Mouse (Mus musculus) C2C12 (cell line): Measurements from ENCODE around the gene Abr. TPM values are rescaled to one million over a fixed set of nuclear protein-coding genes. Genes with fewer than 3 reads are reported as not detected.

Experiments used
- H3K27me3 ChIP-seq: one replicate; pipeline ENCODE4 v1.6.1; 2011; ENCODE audit not compliant: control insufficient read depth, insufficient read depth, insufficient read length
- H3K36me3 ChIP-seq: one replicate; pipeline ENCODE4 v1.6.1; 2011; ENCODE audit not compliant: control insufficient read depth, insufficient read depth
- H3K4me3 ChIP-seq: one replicate; pipeline ENCODE4 v1.5.1; 2011; ENCODE audit warnings: mild to moderate bottlenecking, control low read depth; ENCODE audit not compliant: poor library complexity, insufficient read depth, severe bottlenecking
- H3K79me2 ChIP-seq: one replicate; pipeline ENCODE4 v1.6.1; 2011; ENCODE audit not compliant: control insufficient read depth, insufficient read depth
- H3K79me3 ChIP-seq: one replicate; pipeline ENCODE4 v1.6.1; 2011; ENCODE audit warnings: low read depth, control low read depth
- H3ac ChIP-seq: one replicate; pipeline ENCODE3; 2011; ENCODE audit warnings: low read depth; ENCODE audit not compliant: control insufficient read depth, insufficient read length
- CEBPB ChIP-seq: IDR thresholded peaks from one replicate; pipeline ENCODE4 v1.6.1; 2011; ENCODE audit warnings: low read depth, mild to moderate bottlenecking, control low read depth, moderate library complexity
- CTCF ChIP-seq: IDR thresholded peaks from one replicate; pipeline ENCODE4 v1.5.1; 2011; ENCODE audit not compliant: control insufficient read depth, insufficient read depth, insufficient read length
- FOSL1 ChIP-seq: IDR thresholded peaks from one replicate; pipeline ENCODE4 v1.8.0; 2011; ENCODE audit warnings: mild to moderate bottlenecking, low read length; ENCODE audit not compliant: poor library complexity, insufficient read depth, severe bottlenecking
- MAX ChIP-seq: IDR thresholded peaks from one replicate; pipeline ENCODE4 v1.6.1; 2011; ENCODE audit warnings: mild to moderate bottlenecking, control low read depth
- MYOD1 ChIP-seq: IDR thresholded peaks from one replicate; pipeline ENCODE4 v1.6.1; 2011; ENCODE audit warnings: low read depth; ENCODE audit not compliant: control insufficient read depth, insufficient read length
- MYOG ChIP-seq: IDR thresholded peaks from one replicate; pipeline ENCODE4 v1.6.1; 2011; ENCODE audit not compliant: control insufficient read depth, insufficient read length; ENCODE audit errors: extremely low read depth
- USF1 ChIP-seq: IDR thresholded peaks from one replicate; pipeline ENCODE4 v1.6.1; 2011; ENCODE audit warnings: low read depth, mild to moderate bottlenecking, control low read depth, moderate library complexity
- polyA plus RNA-seq: library from polyadenylated mRNA; unstranded; fragments of >200 nt; fragmentation: generic; extraction: Trizol; gene quantifications from one replicate; pipeline ENCODE4 v1.2.1, GENCODE M21; 2012; ENCODE audit warnings: missing spikeins

Gene Abr
- polyA plus RNA-seq, 1 experiment = 72.8 TPM

GRCm38 (mm10) chr11:76518125-76518524, 104.0 kb downstream of the Abr start:
- TF ChIP-seq USF1 = no peak
- no peak for TF ChIP-seq MAX
- TF ChIP-seq CEBPB = no peak
- no peak for TF ChIP-seq CTCF
- no peak overlapping the region for H3K4me3 ChIP-seq
- no peak overlapping the region for H3ac ChIP-seq
- no peaks in the 10 kb centered on the region for H3K36me3 ChIP-seq
- H3K79me2 ChIP-seq = peaks cover 55% of the 10 kb centered on the region
- H3K79me3 ChIP-seq = peaks cover 7% of the 10 kb centered on the region
- no peaks in the 10 kb centered on the region for H3K27me3 ChIP-seq

- Histone ChIP-seq H3ac (no peak overlapping the region), H3K79me3 (peaks cover 7% of the 10 kb centered on the region), H3K79me2 (peaks cover 55% of the 10 kb centered on the region), H3K27me3 (no peaks in the 10 kb centered on the region), H3K36me3 (no peaks in the 10 kb centered on the region), H3K4me3 (no peak overlapping the region)
- TF ChIP-seq USF1 = no peak
- TF ChIP-seq FOSL1 = no peak
- no peak for TF ChIP-seq MYOG
- no peak for TF ChIP-seq MAX
- TF ChIP-seq CEBPB = no peak
- no peak for TF ChIP-seq CTCF
- no peak for TF ChIP-seq MYOD1
These were observed 105.2 kb downstream of the Abr start for GRCm38 (mm10) chr11:76516951-76517350.

- Histone ChIP-seq H3K36me3 (no peaks in the 10 kb centered on the region), H3K79me3 (peaks cover 10% of the 10 kb centered on the region), H3K4me3 (no peak overlapping the region), H3K27me3 (no peaks in the 10 kb centered on the region), H3ac (no peak overlapping the region), H3K79me2 (peaks cover 61% of the 10 kb centered on the region)
- TF ChIP-seq MYOD1 = no peak
- no peak for TF ChIP-seq CEBPB
- TF ChIP-seq MYOG = no peak
- TF ChIP-seq MAX = no peak
- no peak for TF ChIP-seq CTCF
- no peak for TF ChIP-seq USF1
- TF ChIP-seq FOSL1 = no peak
These were observed 107.0 kb downstream of the Abr start for GRCm38 (mm10) chr11:76515123-76515522.

GRCm38 (mm10) chr11:76510977-76511376, 111.1 kb downstream of the Abr start:
- H3K79me2 ChIP-seq = peaks cover 44% of the 10 kb centered on the region
- no peaks in the 10 kb centered on the region for H3K27me3 ChIP-seq
- TF ChIP-seq MYOG (no peak), FOSL1 (no peak), USF1 (no peak), CTCF (no peak), MYOD1 (no peak), CEBPB (no peak), MAX (no peak)
- peaks cover 8% of the 10 kb centered on the region for H3K79me3 ChIP-seq
- H3ac ChIP-seq = no peak overlapping the region
- no peaks in the 10 kb centered on the region for H3K36me3 ChIP-seq
- no peak overlapping the region for H3K4me3 ChIP-seq

GRCm38 (mm10) chr11:76509751-76510723, 112.1 kb downstream of the Abr start:
- H3K79me2 ChIP-seq = peaks cover 37% of the 10 kb centered on the region
- no peaks in the 10 kb centered on the region for H3K36me3 ChIP-seq
- H3K27me3 ChIP-seq = no peaks in the 10 kb centered on the region
- H3K4me3 ChIP-seq = no peak overlapping the region
- H3ac ChIP-seq = no peak overlapping the region
- no peak for TF ChIP-seq CEBPB
- TF ChIP-seq MAX = no peak
- TF ChIP-seq MYOD1 = no peak
- TF ChIP-seq MYOG = no peak
- no peak for TF ChIP-seq USF1
- no peak for TF ChIP-seq FOSL1
- TF ChIP-seq CTCF = no peak
- peaks cover 8% of the 10 kb centered on the region for H3K79me3 ChIP-seq

- H3ac ChIP-seq = no peak overlapping the region
- no peaks in the 10 kb centered on the region for H3K36me3 ChIP-seq
- no peak overlapping the region for H3K4me3 ChIP-seq
- H3K79me2 ChIP-seq = peaks cover 37% of the 10 kb centered on the region
- H3K27me3 ChIP-seq = no peaks in the 10 kb centered on the region
- TF ChIP-seq FOSL1 (no peak), MYOG (no peak), MAX (no peak), USF1 (no peak), MYOD1 (no peak), CEBPB (no peak), CTCF (no peak)
- H3K79me3 ChIP-seq = peaks cover 4% of the 10 kb centered on the region
These were observed 113.1 kb downstream of the Abr start for GRCm38 (mm10) chr11:76508831-76509595.
